Mouse (Mus musculus) forebrain, embryonic 14.5 days (tissue): Measurements from ENCODE around the gene Cwh43. TPM values are rescaled to one million over a fixed set of nuclear protein-coding genes. Genes with fewer than 3 reads are reported as not detected.

Source experiments
- ATAC-seq: fragments of 200-750 bp; cut with Nextera tagmentation; 2 replicates; pipeline ENCODE4 v1.8.0; 2017; ENCODE audit warnings: mild to moderate bottlenecking, moderate library complexity
- DNase-seq: peaks from one replicate; pipeline ENCODE4 v3.0.0-alpha.2; 2015; ENCODE audit warnings: low spot score
- H3K27ac ChIP-seq: fragments of 300-500 bp; sonication (generic); 2 replicates; pipeline ENCODE4 v1.5.1; 2014; ENCODE audit warnings: low read depth, mild to moderate bottlenecking, control low read depth, low read length, moderate library complexity
- H3K27me3 ChIP-seq: fragments of 300-500 bp; sonication (generic); replicated peaks from 2 replicates; pipeline ENCODE4 v1.6.1; 2014; ENCODE audit warnings: low read length, control low read depth, mixed read lengths; ENCODE audit not compliant: control insufficient read depth, insufficient read depth
- H3K36me3 ChIP-seq: fragments of 300-500 bp; sonication (generic); 2 replicates; pipeline ENCODE4 v1.6.1; 2014; ENCODE audit warnings: low read length, control low read depth; ENCODE audit not compliant: control insufficient read depth, insufficient read depth
- H3K4me1 ChIP-seq: fragments of 300-500 bp; sonication (generic); 2 replicates; pipeline ENCODE4 v1.6.1; 2014; ENCODE audit warnings: antibody characterized with exemption, low read length, control low read depth; ENCODE audit not compliant: control insufficient read depth, insufficient read depth
- H3K4me2 ChIP-seq: fragments of 300-500 bp; sonication (generic); 2 replicates; pipeline ENCODE4 v1.6.1; 2014; ENCODE audit warnings: mild to moderate bottlenecking, control low read depth, low read length
- H3K4me3 ChIP-seq: fragments of 300-500 bp; sonication (generic); 2 replicates; pipeline ENCODE4 v1.5.1; 2014; ENCODE audit warnings: low read depth, low read length, control low read depth
- H3K9ac ChIP-seq: fragments of 300-500 bp; sonication (generic); 2 replicates; pipeline ENCODE4 v1.6.1; 2014; ENCODE audit warnings: mild to moderate bottlenecking, low read length, control low read depth, moderate library complexity
- H3K9me3 ChIP-seq: fragments of 300-500 bp; sonication (generic); replicated peaks from 2 replicates; pipeline ENCODE4 v1.6.1; 2016; ENCODE audit warnings: low read length, control low read depth, mixed read lengths; ENCODE audit not compliant: control insufficient read depth
- WGBS: fragments of 180-500 bp; shearing (Covaris S2); extraction: QIAGEN DNeasy Blood & Tissue Kit; methylation state at CpG from one replicate; pipeline ENCODE4 v1.1.7; 2014; 5-methylcytosine and 5-hydroxymethylcytosine counted together
- polyA plus RNA-seq: library from polyadenylated mRNA; unstranded; fragments of >200 nt; fragmentation: Nextera tagmentation; extraction: Ambion mirVana; gene quantifications from 2 replicates; pipeline ENCODE4 v1.2.1, GENCODE M21; 2014

The Cwh43 gene
- polyA plus RNA-seq, 1 experiment from 2014 or later: not detected

- 58% methylated on average over 10 of the region's 10 CpGs for WGBS
- Histone ChIP-seq H3K36me3 (no peaks in the 10 kb centered on the region), H3K9ac (no peak overlapping the region), H3K27ac (no peak overlapping the region), H3K27me3 (no peaks in the 10 kb centered on the region), H3K4me3 (no peak overlapping the region), H3K4me1 (no peaks in the 10 kb centered on the region), H3K4me2 (no peak overlapping the region), H3K9me3 (no peaks in the 10 kb centered on the region)
- DNase-seq (no peak), ATAC-seq (no peak)
Measured at GRCm38 (mm10) chr5:73368845-73369447, 36.9 kb upstream of the Cwh43 start.

- Histone ChIP-seq H3K4me3 (no peak overlapping the region), H3K4me1 (no peaks in the 10 kb centered on the region), H3K27ac (no peak overlapping the region), H3K36me3 (no peaks in the 10 kb centered on the region), H3K4me2 (no peak overlapping the region), H3K27me3 (no peaks in the 10 kb centered on the region), H3K9ac (no peak overlapping the region), H3K9me3 (no peaks in the 10 kb centered on the region)
- DNase-seq (no peak), ATAC-seq (no peak)
- WGBS: 57% methylated on average over 3 of the region's 3 CpGs
Measured at GRCm38 (mm10) chr5:73369731-73370130, 36.1 kb upstream of the Cwh43 start.

- Histone ChIP-seq H3K4me2 (no peak overlapping the region), H3K36me3 (no peaks in the 10 kb centered on the region), H3K27ac (no peak overlapping the region), H3K9ac (no peak overlapping the region), H3K9me3 (no peaks in the 10 kb centered on the region), H3K4me3 (no peak overlapping the region), H3K4me1 (no peaks in the 10 kb centered on the region), H3K27me3 (no peaks in the 10 kb centered on the region)
- no peak for ATAC-seq
- no peak for DNase-seq
- WGBS: 68% methylated on average over 5 of the region's 5 CpGs
Measured at GRCm38 (mm10) chr5:73372601-73373000, 33.3 kb upstream of the Cwh43 start.

GRCm38 (mm10) chr5:73373184-73373583 lies 32.7 kb upstream of the Cwh43 start:
- Histone ChIP-seq H3K9me3 (no peaks in the 10 kb centered on the region), H3K4me3 (no peak overlapping the region), H3K9ac (no peak overlapping the region), H3K4me2 (no peak overlapping the region), H3K4me1 (no peaks in the 10 kb centered on the region), H3K36me3 (no peaks in the 10 kb centered on the region), H3K27me3 (no peaks in the 10 kb centered on the region), H3K27ac (no peak overlapping the region)
- DNase-seq (no peak), ATAC-seq (no peak)
- WGBS: 82% methylated on average over 3 of the region's 3 CpGs

GRCm38 (mm10) chr5:73376041-73376440 lies 29.8 kb upstream of the Cwh43 start:
- DNase-seq (no peak), ATAC-seq (no peak)

GRCm38 (mm10) chr5:73376491-73376890 lies 29.4 kb upstream of the Cwh43 start:
- no peak overlapping the region for H3K27ac ChIP-seq
- no peaks in the 10 kb centered on the region for H3K27me3 ChIP-seq
- no peak overlapping the region for H3K4me3 ChIP-seq
- ATAC-seq (no peak), DNase-seq (no peak)
- H3K4me2 ChIP-seq: no peak overlapping the region
- H3K9ac ChIP-seq: no peak overlapping the region
- H3K9me3 ChIP-seq: no peaks in the 10 kb centered on the region
- no peaks in the 10 kb centered on the region for H3K4me1 ChIP-seq
- H3K36me3 ChIP-seq: no peaks in the 10 kb centered on the region
- 89% methylated on average over 7 of the region's 7 CpGs for WGBS

More at GRCm38 (mm10) chr5:73376041-73376440, 29.8 kb upstream of the Cwh43 start:
- no peaks in the 10 kb centered on the region for H3K4me1 ChIP-seq
- H3K4me3 ChIP-seq: no peak overlapping the region
- no peaks in the 10 kb centered on the region for H3K36me3 ChIP-seq
- no peak overlapping the region for H3K27ac ChIP-seq
- no peaks in the 10 kb centered on the region for H3K27me3 ChIP-seq
- H3K9me3 ChIP-seq: no peaks in the 10 kb centered on the region
- 45% methylated on average over 9 of the region's 9 CpGs for WGBS
- H3K9ac ChIP-seq: no peak overlapping the region
- no peak overlapping the region for H3K4me2 ChIP-seq

GRCm38 (mm10) chr5:73379908-73380307 lies 26.0 kb upstream of the Cwh43 start:
- Histone ChIP-seq H3K4me1 (no peaks in the 10 kb centered on the region), H3K27me3 (no peaks in the 10 kb centered on the region), H3K4me2 (no peak overlapping the region), H3K9me3 (no peaks in the 10 kb centered on the region), H3K27ac (no peak overlapping the region), H3K36me3 (no peaks in the 10 kb centered on the region), H3K4me3 (no peak overlapping the region), H3K9ac (no peak overlapping the region)
- DNase-seq: peak; percentile 88
- ATAC-seq: peak; percentile 89
- WGBS: 31% methylated on average over 3 of the region's 3 CpGs

- Histone ChIP-seq H3K27me3 (no peaks in the 10 kb centered on the region), H3K9ac (no peak overlapping the region), H3K27ac (no peak overlapping the region), H3K4me3 (no peak overlapping the region), H3K9me3 (no peaks in the 10 kb centered on the region), H3K36me3 (no peaks in the 10 kb centered on the region), H3K4me1 (no peaks in the 10 kb centered on the region), H3K4me2 (no peak overlapping the region)
- WGBS: 61% methylated on average over 8 of the region's 8 CpGs
- DNase-seq (no peak), ATAC-seq (no peak)
Measured at GRCm38 (mm10) chr5:73380829-73381228, 25.0 kb upstream of the Cwh43 start.

GRCm38 (mm10) chr5:73381510-73381909 lies 24.4 kb upstream of the Cwh43 start:
- Histone ChIP-seq H3K27me3 (no peaks in the 10 kb centered on the region), H3K4me2 (no peak overlapping the region), H3K27ac (no peak overlapping the region), H3K9ac (no peak overlapping the region), H3K36me3 (no peaks in the 10 kb centered on the region), H3K4me3 (no peak overlapping the region), H3K4me1 (no peaks in the 10 kb centered on the region), H3K9me3 (no peaks in the 10 kb centered on the region)
- ATAC-seq: no peak
- no peak for DNase-seq
- WGBS: 73% methylated on average over 7 of the region's 7 CpGs
